In the genomic region with DNA sequence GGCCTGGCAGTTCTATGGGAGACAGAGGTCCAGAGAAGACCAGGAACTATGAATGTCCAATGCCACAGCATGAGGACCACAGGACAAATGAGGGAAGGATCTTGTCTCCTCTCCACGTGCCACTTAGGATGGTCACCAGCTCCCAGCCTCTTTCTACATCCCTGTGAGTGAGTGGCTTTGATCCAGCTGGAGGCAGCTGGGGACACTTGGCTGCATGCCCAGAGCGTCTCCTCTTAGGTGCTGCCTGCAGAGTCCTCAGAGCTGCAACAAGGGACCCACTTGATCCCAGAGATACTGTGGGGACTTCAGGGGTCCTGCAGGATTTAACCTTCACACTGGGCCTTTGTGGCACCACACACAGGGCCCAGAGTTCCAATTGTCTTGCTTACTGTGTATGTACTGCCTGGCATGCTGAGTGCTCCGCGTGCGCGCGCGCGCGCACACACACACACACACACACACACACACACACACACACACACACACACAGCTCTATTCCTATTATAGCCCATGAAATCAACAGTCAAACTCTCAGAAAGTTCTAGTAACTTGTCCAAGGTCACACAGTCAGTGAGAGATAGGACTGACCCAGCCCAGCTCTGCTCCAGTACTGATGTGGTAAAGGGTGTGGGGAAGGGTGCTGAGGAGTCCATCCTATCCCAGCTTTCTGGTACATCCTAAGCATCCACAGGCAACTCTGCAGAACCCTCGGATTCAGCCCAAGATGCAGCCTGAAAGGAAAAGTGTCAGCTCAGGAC, we compare ENCODE assay signal across 13 mouse cellular contexts. TPM values are rescaled to one million over a fixed set of nuclear protein-coding genes. Genes with fewer than 3 reads are reported as not detected.
A peak's percentile ranks its signal among the peaks of the same experiment; 100 is the strongest.
DNase-seq lines count a peak whose midpoint lies in the region; ATAC-seq and TF ChIP-seq lines count a peak whose summit lies in the region.
"Had no signal": no experiment of that assay in that cellular context is flagged by ENCODE, and none has a peak within 500 bp of the region (broad histone marks: within the 10 kb centered on the region; RNA-seq: fewer than 3 reads in every experiment).

No protein-coding gene starts in this region.

- no peak for TF ChIP-seq EP300 in liver, postnatal 0 days (IDR thresholded peaks at IDR 0.05; ENCODE audit: low read depth)

- H3K27me3 ChIP-seq in liver, postnatal 0 days (ENCODE audit: insufficient read depth, low read length), result peaks cover under 1% of the 10 kb centered on the region
- peaks cover 11% of the 10 kb centered on the region for H3K27me3 ChIP-seq in liver, embryonic 12.5 days (replicated peaks)

- ATAC-seq in frontal cortex, adult (ENCODE audit: low TSS enrichment), result 0 out of 2 replicates have a peak, but pooled peaks have one; percentile 44
- no peak for ATAC-seq in liver, postnatal 0 days
- no peak for ATAC-seq in liver, embryonic 12.5 days
- no peak for ATAC-seq in inflammation-experienced regulatory T-cells, adult 6 months

- H3K9me3 ChIP-seq in liver, postnatal 0 days (ENCODE audit: low read length), result no peaks in the 10 kb centered on the region
- H3K9me3 ChIP-seq in liver, embryonic 12.5 days (replicated peaks), result no peaks in the 10 kb centered on the region
- H3K9me3 ChIP-seq: embryonic facial prominence, embryonic 13.5 days; hindbrain, embryonic 15.5 days; liver, embryonic 13.5 days had no signal

- H3K36me3 ChIP-seq in liver, postnatal 0 days (replicated peaks; ENCODE audit: insufficient read depth, low read length), result no peaks in the 10 kb centered on the region
- H3K36me3 ChIP-seq in liver, embryonic 12.5 days, result no peaks in the 10 kb centered on the region
- H3K36me3 ChIP-seq: embryonic facial prominence, embryonic 13.5 days; hindbrain, embryonic 15.5 days; liver, embryonic 13.5 days had no signal

- H3K4me3 ChIP-seq in liver, postnatal 0 days (ENCODE audit: low read depth, low read length), result no peak overlapping the region
- no peak overlapping the region for H3K4me3 ChIP-seq in liver, embryonic 12.5 days
- H3K4me3 ChIP-seq: embryonic facial prominence, embryonic 13.5 days; hindbrain, embryonic 15.5 days; liver, embryonic 13.5 days had no signal

- no peak for DNase-seq in frontal cortex, postnatal 25 days (ENCODE audit: low spot score in 2 of 2)
- peak; percentile 55 for DNase-seq in liver, postnatal 0 days
- DNase-seq in adrenal gland, postnatal 10 days, result peak; percentile 79
- peak; percentile 77 to 81 for DNase-seq in heart, postnatal 10 days
- DNase-seq in cerebellum, adult 18-20 months, result no peak
- DNase-seq: liver, embryonic 13.5 days had no signal

- no peak for TF ChIP-seq CTCF in liver, postnatal 0 days (IDR thresholded peaks at IDR 0.05; ENCODE audit: low read depth)

- H3K9ac ChIP-seq in liver, postnatal 0 days (replicated peaks), result no peak overlapping the region
- H3K9ac ChIP-seq in liver, embryonic 12.5 days, result no peak overlapping the region
- H3K9ac ChIP-seq: embryonic facial prominence, embryonic 13.5 days; hindbrain, embryonic 15.5 days; liver, embryonic 13.5 days had no signal

- no peak overlapping the region for H3K4me2 ChIP-seq in liver, postnatal 0 days (ENCODE audit: low read depth, low read length)
- no peak overlapping the region for H3K4me2 ChIP-seq in liver, embryonic 12.5 days
- H3K4me2 ChIP-seq: embryonic facial prominence, embryonic 13.5 days; hindbrain, embryonic 15.5 days; liver, embryonic 13.5 days had no signal

- intact Hi-C loops in heart, postnatal 10 days (cut with DNase I), result no loop called here

- WGBS in liver, postnatal 0 days (ENCODE audit: insufficient replicate concordance), result 81% methylated on average over 11 of the region's 11 CpGs
- 76% methylated on average over 11 of the region's 11 CpGs for WGBS in liver, embryonic 12.5 days (ENCODE audit: insufficient replicate concordance)

- no peaks in the 10 kb centered on the region for H3K4me1 ChIP-seq in liver, postnatal 0 days (ENCODE audit: insufficient read depth)
- H3K4me1 ChIP-seq in liver, embryonic 12.5 days, result 0 out of 2 replicates have a peak, but pooled peaks cover 5% of the 10 kb centered on the region
- H3K4me1 ChIP-seq: embryonic facial prominence, embryonic 13.5 days; hindbrain, embryonic 15.5 days; liver, embryonic 13.5 days had no signal

- H3K27ac ChIP-seq in liver, postnatal 0 days (ENCODE audit: low read depth), result no peak overlapping the region
- H3K27ac ChIP-seq in liver, embryonic 12.5 days, result no peak overlapping the region
- H3K27ac ChIP-seq: embryonic facial prominence, embryonic 13.5 days; hindbrain, embryonic 15.5 days; liver, embryonic 13.5 days had no signal

RNA-seq across cellular contexts. Expression of gene Lactbl1, which starts 9.0 kb away (rescaled TPM):
- polyA plus RNA-seq in liver, postnatal 0 days (2015; fragmentation: Nextera tagmentation; extraction: Ambion mirVana), result not detected in 2 replicates
- not detected in 2 replicates for polyA plus RNA-seq in liver, embryonic 12.5 days (2016; fragmentation: Nextera tagmentation; extraction: Ambion mirVana)
- total RNA-seq in adrenal gland, postnatal 10 days (2021), result not detected
- total RNA-seq in heart, postnatal 10 days (2021), result not detected
- under 1 TPM in 1 of 3 experiments, not detected in 2; 0.16 TPM for polyA plus RNA-seq in inflammation-experienced regulatory T-cells, adult 6 months (2017; shearing (Covaris generic))
- polyA plus RNA-seq: embryonic facial prominence, embryonic 13.5 days; liver, embryonic 13.5 days; neural tube, embryonic 11.5 days; stomach, embryonic 16.5 days had no signal

RNA-seq across cellular contexts. Expression of gene Tex46, which starts 21.2 kb away (rescaled TPM):
- not detected in 2 replicates for polyA plus RNA-seq in liver, postnatal 0 days (2015; fragmentation: Nextera tagmentation; extraction: Ambion mirVana)
- polyA plus RNA-seq in liver, embryonic 12.5 days (2016; fragmentation: Nextera tagmentation; extraction: Ambion mirVana), result not detected in 2 replicates
- total RNA-seq in adrenal gland, postnatal 10 days (2021), result not detected
- not detected for total RNA-seq in heart, postnatal 10 days (2021)
- not detected for polyA plus RNA-seq in inflammation-experienced regulatory T-cells, adult 6 months (2017; shearing (Covaris generic))
- polyA plus RNA-seq: embryonic facial prominence, embryonic 13.5 days; hindbrain, embryonic 15.5 days; liver, embryonic 13.5 days; neural tube, embryonic 11.5 days; stomach, embryonic 16.5 days had no signal

RNA-seq across cellular contexts. Expression of gene Kdm1a, which starts 28.9 kb away (rescaled TPM):
- 6.3 and 6.8 TPM in 2 replicates for polyA plus RNA-seq in liver, postnatal 0 days (2015; fragmentation: Nextera tagmentation; extraction: Ambion mirVana)
- 31.3 and 31.9 TPM in 2 replicates for polyA plus RNA-seq in liver, embryonic 12.5 days (2016; fragmentation: Nextera tagmentation; extraction: Ambion mirVana)
- 10 to 100 TPM; 40.7 to 52.3 TPM for total RNA-seq in adrenal gland, postnatal 10 days (2021)
- total RNA-seq in heart, postnatal 10 days (2021), result 10 to 100 TPM; 42.9 to 52.6 TPM
- 10 to 100 TPM; 12.3 to 23.7 (median 23.2) TPM for polyA plus RNA-seq in inflammation-experienced regulatory T-cells, adult 6 months (2017; shearing (Covaris generic))

Comparison
In these comparisons a context has a peak if more than half of its experiments do, and no peak if none do; other contexts are left out.
1. DNase-seq: peak in liver, postnatal 0 days (single experiment), adrenal gland, postnatal 10 days (single experiment) and heart, postnatal 10 days (2 of 2); none in frontal cortex, postnatal 25 days (0 of 2) and cerebellum, adult 18-20 months (0 of 2).